Mouse (Mus musculus): ENCODE measurements around the gene Meltf.

The Meltf gene

GRCm38 (mm10) chr16:31893396-31894141 lies 15.0 kb downstream of the Meltf start:
- no peak for DNase-seq (ENCODE audit: low spot score in 2 of 2)

DNA sequence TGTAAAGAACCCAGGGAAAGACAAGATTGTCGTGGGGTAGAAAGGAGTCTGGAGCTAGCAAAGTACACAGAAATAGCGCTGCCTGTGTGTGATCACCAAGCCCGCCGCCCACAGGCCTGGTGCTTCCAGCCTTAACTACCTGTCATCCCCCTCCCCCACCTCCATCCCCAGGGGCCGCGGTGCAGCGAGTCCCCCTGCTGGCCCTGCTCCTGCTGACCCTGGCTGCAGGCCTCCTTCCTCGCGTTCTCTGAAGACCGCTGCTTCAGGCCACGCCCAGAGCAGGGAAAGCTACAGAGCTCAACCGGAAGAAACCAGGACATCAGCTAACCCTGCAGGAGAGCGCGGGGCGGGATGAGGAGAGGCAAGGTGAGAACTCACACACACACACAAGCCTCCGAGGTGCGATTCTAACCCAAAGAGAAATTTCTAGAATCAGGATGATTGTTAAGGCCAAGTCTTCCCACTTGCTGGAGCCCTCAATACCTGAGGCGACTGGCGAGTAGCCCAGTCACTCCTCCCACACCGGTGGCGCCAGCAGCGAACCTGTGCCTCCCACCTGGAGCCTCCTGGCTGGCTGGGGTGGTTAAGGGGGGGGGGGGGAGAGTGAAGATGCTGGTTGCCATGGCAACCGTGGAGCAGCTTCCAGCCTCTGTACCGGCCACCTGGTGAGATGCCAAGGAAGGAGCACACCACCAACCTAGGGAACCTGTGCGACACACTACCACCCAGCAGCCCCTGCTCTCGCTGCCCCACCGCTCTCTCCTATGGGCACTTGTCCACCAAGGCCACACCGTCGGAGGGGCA lies 18.6 kb downstream of the Meltf start:
- peak; percentile 32 to 68 for DNase-seq (ENCODE audit: low spot score in 2 of 2)

DNA sequence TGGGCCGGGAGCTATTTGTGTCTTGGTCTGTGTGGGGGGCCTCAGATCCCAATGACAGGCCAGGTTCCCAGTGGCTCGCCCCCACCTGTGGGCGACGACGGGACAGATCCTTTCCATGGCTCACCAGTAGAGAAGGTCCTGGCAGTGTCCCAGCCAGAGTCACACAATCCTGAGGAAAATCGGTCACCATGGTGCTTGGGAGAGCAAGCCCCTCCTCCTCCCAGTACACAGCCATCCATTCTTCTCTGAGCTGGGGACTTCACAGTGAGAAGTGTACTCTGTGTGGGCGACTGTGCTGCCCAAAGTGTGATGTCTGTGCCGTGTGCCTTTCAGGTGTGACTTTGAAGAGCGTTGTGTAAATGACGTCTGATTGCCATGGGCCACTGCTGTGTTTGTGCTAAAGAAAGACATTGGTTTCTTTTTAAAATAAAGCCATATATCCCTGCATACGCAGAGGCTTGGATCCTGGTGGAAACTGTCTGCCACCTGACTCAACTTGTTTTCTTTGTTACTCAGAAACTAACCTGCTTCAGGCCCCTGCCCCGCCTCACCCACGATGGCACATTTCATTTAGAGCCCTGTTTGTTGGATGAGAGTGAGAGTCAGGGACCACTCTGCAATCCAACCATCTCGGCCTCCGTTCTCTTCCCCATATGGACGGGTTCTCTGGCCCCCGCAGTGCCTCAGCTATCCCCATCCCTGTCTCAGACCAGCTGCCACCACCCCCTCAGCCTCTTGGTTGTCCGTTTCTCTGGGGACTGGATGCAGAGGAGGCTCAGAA lies 20.1 kb downstream of the Meltf start:
- DNase-seq (ENCODE audit: low spot score in 2 of 2) = no peak

GRCm38 (mm10) chr16:31901886-31902285 lies 23.3 kb downstream of the Meltf start:
- DNase-seq (ENCODE audit: low spot score in 2 of 2) = no peak

- DNase-seq (ENCODE audit: low spot score in 2 of 2) = no peak
These were observed 24.6 kb downstream of the Meltf start for GRCm38 (mm10) chr16:31903239-31903638.

DNA sequence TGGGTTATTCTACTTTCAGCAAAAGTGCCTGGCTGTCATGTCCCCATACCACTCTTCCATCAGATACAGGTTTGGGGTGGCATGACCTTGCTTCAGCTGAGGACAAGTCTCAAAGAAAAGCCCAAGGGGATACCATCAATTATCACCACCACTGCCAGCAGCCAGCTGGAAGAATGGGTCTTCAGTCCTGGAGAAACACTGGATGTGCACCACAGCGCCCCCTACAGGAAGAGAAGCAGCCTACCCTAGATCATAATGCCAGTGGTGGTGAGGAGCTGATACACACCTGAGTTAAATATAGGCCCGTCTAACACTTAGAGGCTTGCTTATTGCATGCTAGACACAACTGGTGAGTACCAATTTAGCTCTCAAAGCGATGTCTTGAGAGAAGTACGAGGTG lies 26.7 kb downstream of the Meltf start:
- DNase-seq (ENCODE audit: low spot score in 2 of 2) = no peak

DNA sequence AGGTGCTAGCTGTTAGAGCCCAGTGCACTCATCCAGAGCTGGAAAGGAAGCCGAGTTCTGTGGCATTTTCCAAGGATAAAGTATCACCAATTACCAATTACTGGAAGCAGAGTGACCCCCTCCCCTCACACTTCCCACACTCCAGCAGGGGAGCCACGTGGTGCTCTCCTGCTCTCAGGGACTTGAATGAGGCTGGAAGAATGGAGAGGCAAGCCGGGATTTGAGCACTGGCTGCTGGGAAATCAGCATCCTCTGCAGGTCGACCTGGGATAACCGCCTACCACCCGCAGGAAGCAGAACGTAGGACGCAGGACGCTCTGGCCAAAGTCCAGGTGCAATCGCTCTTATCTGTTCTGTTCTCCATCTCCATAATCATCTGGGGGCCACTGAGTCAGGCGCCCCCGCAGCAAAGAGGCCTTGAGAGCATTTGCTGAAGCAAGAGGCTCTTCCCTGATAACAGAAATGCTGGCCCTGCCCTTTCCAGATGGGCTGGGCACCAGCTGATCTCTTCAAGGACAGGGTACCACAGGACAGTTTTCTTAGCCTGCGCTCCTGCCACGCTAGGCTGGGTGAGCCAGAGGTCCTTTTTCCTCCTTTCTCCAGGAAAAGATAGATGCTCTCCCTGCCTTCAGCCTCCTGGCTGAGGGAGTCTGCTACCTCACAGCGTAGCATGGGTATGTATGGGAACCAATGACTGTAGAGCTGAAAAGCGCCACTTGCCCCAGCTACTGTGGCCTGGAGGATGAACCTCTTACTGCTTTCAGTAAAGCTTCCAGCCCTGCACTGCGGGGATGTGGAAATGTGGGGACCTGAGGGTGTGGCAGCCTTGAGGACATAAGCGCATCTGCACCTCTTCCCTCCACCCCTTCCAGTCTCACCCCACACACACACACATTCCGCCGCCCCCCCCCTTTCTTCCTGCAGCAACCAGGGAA lies 27.5 kb downstream of the Meltf start:
- no peak for DNase-seq (ENCODE audit: low spot score in 2 of 2)

- no peak for DNase-seq (ENCODE audit: low spot score in 2 of 2)
These were observed 28.3 kb downstream of the Meltf start for GRCm38 (mm10) chr16:31906896-31907295.

GRCm38 (mm10) chr16:31908959-31909358 lies 30.3 kb downstream of the Meltf start:
- DNase-seq (ENCODE audit: low spot score in 2 of 2) = no peak

DNA sequence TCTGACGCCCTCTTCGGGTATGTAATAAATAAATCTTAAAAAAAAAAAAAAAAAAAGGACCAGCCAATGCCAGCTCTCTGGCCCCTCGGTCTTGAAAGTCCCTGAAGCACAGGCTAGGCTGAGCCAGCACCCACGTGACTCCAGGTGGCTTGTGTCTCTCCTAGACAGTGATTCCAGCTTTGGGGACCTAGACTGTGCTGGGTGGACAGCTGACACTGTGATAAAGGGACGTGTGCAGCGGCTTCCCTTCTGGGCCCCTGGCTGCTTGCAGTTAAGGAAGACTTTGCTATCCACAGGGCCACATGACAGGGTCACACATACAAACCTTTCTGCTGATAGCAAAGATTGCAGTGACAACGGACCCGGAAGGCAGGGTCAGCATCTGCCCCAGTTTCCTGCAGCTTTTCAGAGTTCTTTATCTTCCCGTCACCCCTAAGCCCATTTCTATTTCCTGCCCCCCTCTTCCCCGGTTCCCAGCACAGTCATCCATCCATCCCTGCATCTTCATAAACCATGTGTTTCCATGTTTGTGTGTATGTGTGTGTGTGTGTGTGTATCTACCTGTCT lies 31.8 kb downstream of the Meltf start:
- no peak for DNase-seq (ENCODE audit: low spot score in 2 of 2)

GRCm38 (mm10) chr16:31917776-31918175 lies 39.2 kb downstream of the Meltf start:
- DNase-seq (ENCODE audit: low spot score in 2 of 2) = no peak

- peak; percentile 47 to 77 for DNase-seq (ENCODE audit: low spot score in 2 of 2)
These were observed 39.7 kb downstream of the Meltf start for GRCm38 (mm10) chr16:31918248-31918724.

DNA sequence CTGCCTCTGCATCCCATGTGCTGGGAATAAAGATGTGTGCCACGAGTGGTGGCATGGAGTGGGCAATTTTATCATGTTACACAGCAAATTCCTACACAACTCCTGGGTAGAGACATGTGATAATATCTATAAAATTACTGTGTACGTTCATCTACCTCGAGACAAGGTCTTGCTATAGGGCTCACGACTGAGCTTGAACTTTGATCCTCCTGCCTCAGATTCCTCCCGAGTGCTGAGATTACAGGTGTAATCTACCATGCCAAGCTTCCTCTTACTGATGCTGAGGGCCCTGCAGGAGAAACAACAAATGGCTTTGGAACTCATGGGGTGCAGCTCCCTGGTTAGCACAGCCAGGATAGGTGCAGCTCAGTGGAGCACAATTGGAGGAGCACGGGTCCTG lies 45.8 kb downstream of the Meltf start:
- DNase-seq (ENCODE audit: low spot score in 2 of 2) = no peak

- no peak for DNase-seq (ENCODE audit: low spot score in 2 of 2)
These were observed 47.5 kb downstream of the Meltf start for GRCm38 (mm10) chr16:31926091-31926490.

DNA sequence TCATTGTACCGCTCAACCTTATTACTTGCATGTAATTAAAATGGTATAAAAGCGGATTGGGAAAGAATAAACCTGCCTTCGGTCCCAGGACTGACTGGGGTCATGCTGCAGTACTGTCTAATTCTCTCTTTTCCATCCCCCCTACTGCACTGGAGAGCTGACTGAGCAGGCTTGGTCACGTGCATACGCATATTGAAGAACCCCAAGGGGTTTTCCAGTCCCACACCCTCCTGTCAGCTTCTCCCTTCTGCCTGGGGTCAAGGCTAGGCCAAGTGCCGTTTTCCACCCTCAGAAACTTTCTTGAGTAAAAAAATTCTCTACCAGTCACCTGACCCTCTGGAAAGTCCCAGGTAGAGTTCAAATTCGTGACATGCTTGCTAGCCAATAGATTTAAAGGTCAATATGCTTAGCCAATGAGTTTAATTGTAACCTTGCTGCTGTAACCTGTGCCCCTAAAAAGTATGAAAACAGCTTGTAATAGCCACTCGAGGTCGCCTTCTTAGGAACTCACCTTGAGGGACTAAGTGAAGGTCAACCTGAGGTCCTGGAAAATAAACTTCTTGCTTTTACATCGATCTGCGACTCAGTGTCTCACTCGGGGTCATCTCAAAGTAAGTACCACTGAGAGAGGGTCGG lies 48.1 kb downstream of the Meltf start:
- DNase-seq (ENCODE audit: low spot score in 2 of 2) = no peak

- no peak for DNase-seq (ENCODE audit: low spot score in 2 of 2)
These were observed 48.8 kb downstream of the Meltf start for GRCm38 (mm10) chr16:31927412-31927811.

GRCm38 (mm10) chr16:31931330-31931729 lies 52.7 kb downstream of the Meltf start:
- DNase-seq (ENCODE audit: low spot score in 2 of 2) = no peak

DNA sequence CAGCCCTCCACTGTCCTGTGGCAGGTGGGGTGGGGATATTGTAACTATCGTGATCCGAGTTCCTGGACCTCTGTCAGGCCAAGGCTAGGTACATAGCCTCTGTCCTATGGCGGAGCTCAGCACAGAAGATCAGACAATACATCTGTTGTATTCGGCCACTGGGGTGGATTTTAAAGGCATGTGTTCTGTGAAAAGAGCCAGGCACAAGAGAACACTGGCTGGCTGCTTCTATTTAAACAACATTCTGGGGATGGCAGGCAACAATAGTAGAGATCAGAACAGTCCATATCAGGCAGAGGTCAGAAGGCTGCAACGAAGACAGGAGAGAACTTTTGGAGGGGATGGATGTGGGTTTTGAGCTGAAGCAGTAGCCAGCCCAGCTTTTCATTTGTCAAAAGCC lies 53.6 kb downstream of the Meltf start:
- no peak for DNase-seq (ENCODE audit: low spot score in 2 of 2)

DNA sequence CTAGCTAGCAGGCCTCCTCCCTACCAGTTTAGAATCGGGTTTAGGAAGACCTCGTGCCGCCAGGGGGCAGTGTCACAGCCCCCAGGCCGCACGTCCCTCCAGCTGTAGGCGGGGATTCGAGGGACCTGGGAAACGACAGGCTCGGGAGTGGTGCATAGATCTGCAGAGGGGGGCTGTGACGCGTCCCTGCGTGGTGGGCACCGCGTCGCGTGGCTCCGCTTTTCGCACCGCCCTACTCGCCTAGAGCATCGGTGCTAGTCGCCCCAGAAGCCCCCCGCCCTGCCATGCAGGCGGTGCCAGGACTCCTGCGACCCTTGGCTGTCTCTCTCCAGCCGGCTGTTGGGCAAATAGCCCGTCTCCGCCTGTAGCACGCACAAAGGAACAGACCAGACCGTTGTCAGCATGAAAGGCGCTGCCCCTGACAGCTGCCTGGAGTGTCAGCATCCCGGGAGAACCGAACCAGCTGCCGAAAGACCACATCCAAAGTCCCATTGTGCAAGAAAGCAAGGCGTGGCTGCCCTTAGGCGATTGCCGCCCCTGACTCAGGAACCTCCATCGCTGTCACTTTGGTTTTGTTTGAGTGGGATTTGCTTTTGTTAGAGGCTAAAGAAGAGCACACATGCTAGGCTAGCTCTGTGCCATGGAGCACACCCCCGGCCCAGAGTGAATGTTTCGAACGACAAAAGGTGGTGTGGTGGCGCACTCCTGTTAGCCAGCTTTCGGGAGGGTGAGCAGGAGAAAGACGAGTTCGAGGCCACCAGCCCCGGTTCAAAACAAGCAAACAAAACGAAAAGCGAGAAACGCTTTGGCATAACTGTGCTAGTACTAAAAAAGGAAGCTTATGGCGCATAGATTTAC lies 54.5 kb downstream of the Meltf start:
- DNase-seq (ENCODE audit: low spot score in 2 of 2) = peak; percentile 87 to 89

Measured in urinary bladder, postnatal 4 days (tissue).